Comparison of ENCODE assay signal across 16 mouse cellular contexts in the genomic region with DNA sequence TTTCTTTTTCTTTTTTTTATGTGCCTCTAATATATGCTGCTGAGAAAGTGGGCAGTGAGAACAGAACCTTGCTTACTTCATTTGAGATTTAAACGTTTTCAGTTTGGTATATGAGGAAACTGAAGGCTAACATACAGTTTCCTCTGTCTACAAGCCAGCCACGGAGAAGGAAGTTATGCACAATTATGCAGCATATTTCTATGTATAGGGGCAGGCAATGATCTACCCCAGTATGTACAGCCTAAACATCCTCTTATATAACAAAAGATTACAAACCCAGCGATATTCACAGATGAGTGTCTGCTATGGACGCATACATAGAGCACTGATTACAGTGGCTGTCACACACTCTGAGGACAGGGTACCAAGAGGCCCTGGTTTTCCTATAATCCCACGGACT.
"Had no signal": no experiment of that assay in that cellular context is flagged by ENCODE, and none has a peak within 500 bp of the region (broad histone marks: within the 10 kb centered on the region; RNA-seq: fewer than 3 reads in every experiment).

No protein-coding gene starts in this region.

- H3K36me3 ChIP-seq: liver, embryonic 13.5 days; midbrain, embryonic 13.5 days had no signal

- H3K9me3 ChIP-seq: liver, embryonic 13.5 days; midbrain, embryonic 13.5 days had no signal

- H3K4me2 ChIP-seq: liver, embryonic 13.5 days; midbrain, embryonic 13.5 days had no signal

- H3K4me1 ChIP-seq: liver, embryonic 13.5 days had no signal

- H3K27me3 ChIP-seq: liver, embryonic 13.5 days had no signal

- H3K9ac ChIP-seq: liver, embryonic 13.5 days; midbrain, embryonic 13.5 days had no signal

- ATAC-seq: lung, postnatal 0 days; midbrain, embryonic 13.5 days; midbrain, embryonic 16.5 days had no signal

- H3K27ac ChIP-seq: liver, embryonic 13.5 days; midbrain, embryonic 13.5 days; stomach, postnatal 0 days had no signal

- H3K4me3 ChIP-seq: liver, embryonic 13.5 days; midbrain, embryonic 13.5 days had no signal

- DNase-seq: kidney, adult 18-20 months; kidney, adult 9 months; kidney, postnatal 14 days; kidney, postnatal 4 days; layer of hippocampus, adult 9-11 months; liver, embryonic 13.5 days; lung, adult 2 months; lung, postnatal 36 days; right cerebral cortex, postnatal 4 days; thymus, adult 2 months; thymus, postnatal 14 days; thymus, postnatal 4 days had no signal
